Mouse (Mus musculus): ENCODE results near the gene P3h2. TPM values are rescaled to one million over a fixed set of nuclear protein-coding genes. Genes with fewer than 3 reads are reported as not detected.
A peak's percentile ranks its signal among the peaks of the same experiment; 100 is the strongest.

The P3h2 gene
- total and polyA plus RNA-seq, 2 experiments from 2014 or later: 0.83 to 1.4 TPM

GRCm38 (mm10) chr16:26088240-26088639 lies 17.3 kb downstream of the P3h2 start:
- TF ChIP-seq CTCF (IDR thresholded peaks at IDR 0.05; ENCODE audit: low read depth): no peak
- DNase-seq (ENCODE audit: low spot score) (no peak), ATAC-seq (no peak)
- peaks cover 7% of the 10 kb centered on the region; the same call in 1 of the 2 replicates for H3K9me3 ChIP-seq (ENCODE audit: low read length)
- no peaks in the 10 kb centered on the region for H3K4me1 ChIP-seq (ENCODE audit: insufficient read depth, low read length)
- no peaks in the 10 kb centered on the region for H3K27me3 ChIP-seq (ENCODE audit: insufficient read depth, low read length)
- 78% methylated on average over 1 of the region's 1 CpGs for whole genome bisulfite sequencing
- H3K9ac ChIP-seq (replicated peaks; ENCODE audit: low read length): no peak overlapping the region
- H3K4me2 ChIP-seq (ENCODE audit: low read depth, low read length): no peak overlapping the region
- H3K4me3 ChIP-seq (ENCODE audit: low read length): no peak overlapping the region
- no peaks in the 10 kb centered on the region for H3K36me3 ChIP-seq (ENCODE audit: insufficient read depth, low read length)
- H3K27ac ChIP-seq: no peak overlapping the region

GRCm38 (mm10) chr16:26086955-26087354 lies 18.6 kb downstream of the P3h2 start:
- Histone ChIP-seq H3K4me3 (ENCODE audit: low read length) (no peak overlapping the region), H3K36me3 (ENCODE audit: insufficient read depth, low read length) (no peaks in the 10 kb centered on the region), H3K27ac (no peak overlapping the region), H3K4me1 (ENCODE audit: insufficient read depth, low read length) (0 out of 2 replicates have a peak, but pooled peaks cover 5% of the 10 kb centered on the region), H3K9ac (replicated peaks; ENCODE audit: low read length) (no peak overlapping the region), H3K4me2 (ENCODE audit: low read depth, low read length) (no peak overlapping the region), H3K9me3 (ENCODE audit: low read length) (peaks cover 7% of the 10 kb centered on the region; the same call in 1 of the 2 replicates), H3K27me3 (ENCODE audit: insufficient read depth, low read length) (no peaks in the 10 kb centered on the region)
- TF ChIP-seq CTCF (IDR thresholded peaks at IDR 0.05; ENCODE audit: low read depth): no peak
- DNase-seq (ENCODE audit: low spot score): no peak
- no peak for ATAC-seq
- 98% methylated on average over 1 of the region's 1 CpGs for WGBS

DNA sequence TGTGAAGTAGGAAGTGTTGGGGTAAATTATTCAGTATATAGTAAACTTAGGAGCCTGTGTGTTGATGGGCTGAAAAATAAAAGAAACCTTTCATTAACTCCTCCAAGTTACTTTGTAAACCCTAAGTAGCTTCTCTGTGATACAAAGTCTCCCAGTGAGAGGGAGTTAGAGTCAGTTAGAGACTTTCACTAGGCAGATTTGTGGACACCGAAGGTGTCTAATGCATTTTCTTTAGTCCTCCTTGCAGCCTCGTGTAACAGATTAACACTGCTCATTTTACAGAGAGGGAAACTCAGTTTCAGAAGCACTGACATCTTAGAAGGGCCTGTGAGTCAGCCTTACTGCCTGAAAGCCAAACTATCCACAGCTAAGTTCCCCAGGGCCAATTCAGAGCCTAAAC lies 20.4 kb downstream of the P3h2 start:
- WGBS: 66% methylated on average over 2 of the region's 2 CpGs
- Histone ChIP-seq H3K36me3 (ENCODE audit: insufficient read depth, low read length) (no peaks in the 10 kb centered on the region), H3K4me1 (ENCODE audit: insufficient read depth, low read length) (0 out of 2 replicates have a peak, but pooled peaks cover 5% of the 10 kb centered on the region), H3K9me3 (ENCODE audit: low read length) (0 out of 2 replicates have a peak, but pooled peaks cover 2% of the 10 kb centered on the region), H3K27ac (no peak overlapping the region), H3K4me2 (ENCODE audit: low read depth, low read length) (no peak overlapping the region), H3K27me3 (ENCODE audit: insufficient read depth, low read length) (no peaks in the 10 kb centered on the region), H3K4me3 (ENCODE audit: low read length) (no peak overlapping the region), H3K9ac (replicated peaks; ENCODE audit: low read length) (no peak overlapping the region)
- no peak for TF ChIP-seq CTCF (IDR thresholded peaks at IDR 0.05; ENCODE audit: low read depth)
- DNase-seq (ENCODE audit: low spot score) (no peak), ATAC-seq (no peak)

- H3K27me3 ChIP-seq (ENCODE audit: insufficient read depth, low read length): no peaks in the 10 kb centered on the region
- no peak for ATAC-seq
- 63% methylated on average over 1 of the region's 1 CpGs for WGBS
- no peaks in the 10 kb centered on the region for H3K36me3 ChIP-seq (ENCODE audit: insufficient read depth, low read length)
- H3K27ac ChIP-seq: 0 out of 2 replicates have a peak overlapping the region, but pooled peaks have one; percentile 5
- no peak overlapping the region for H3K4me2 ChIP-seq (ENCODE audit: low read depth, low read length)
- TF ChIP-seq CTCF (IDR thresholded peaks at IDR 0.05; ENCODE audit: low read depth): no peak
- peak; percentile 9 for DNase-seq (ENCODE audit: low spot score)
- H3K4me1 ChIP-seq (ENCODE audit: insufficient read depth, low read length): 0 out of 2 replicates have a peak, but pooled peaks cover 5% of the 10 kb centered on the region
- no peaks in the 10 kb centered on the region for H3K9me3 ChIP-seq (ENCODE audit: low read length)
- no peak overlapping the region for H3K4me3 ChIP-seq (ENCODE audit: low read length)
- H3K9ac ChIP-seq (replicated peaks; ENCODE audit: low read length): no peak overlapping the region
Observed at GRCm38 (mm10) chr16:26082831-26083230, 22.8 kb downstream of the P3h2 start.

GRCm38 (mm10) chr16:26082391-26082790 lies 23.2 kb downstream of the P3h2 start:
- no peaks in the 10 kb centered on the region for H3K9me3 ChIP-seq (ENCODE audit: low read length)

DNA sequence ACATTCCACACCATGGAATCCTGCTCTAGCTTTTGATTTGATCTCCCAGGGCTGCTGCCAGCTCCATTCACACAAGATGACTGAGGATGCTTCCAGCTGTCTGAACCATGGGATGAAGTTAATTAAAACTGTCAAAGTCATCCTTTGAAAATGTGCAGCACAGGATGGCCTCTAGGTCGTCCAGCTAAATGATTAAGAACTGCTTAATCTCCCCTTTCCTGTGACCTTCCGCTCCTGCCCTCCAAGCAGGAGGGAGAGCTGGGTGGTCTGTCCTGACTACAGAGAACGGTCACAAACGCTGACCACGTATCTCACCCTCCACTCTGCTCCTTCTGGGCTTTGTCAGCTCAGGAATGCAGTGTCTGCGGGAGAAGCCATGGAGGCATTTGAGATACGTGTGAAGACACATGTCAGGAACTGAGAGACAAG lies 26.6 kb downstream of the P3h2 start:
- Histone ChIP-seq H3K4me1 (ENCODE audit: insufficient read depth, low read length) (0 out of 2 replicates have a peak, but pooled peaks cover 5% of the 10 kb centered on the region), H3K27me3 (ENCODE audit: insufficient read depth, low read length) (no peaks in the 10 kb centered on the region), H3K4me2 (ENCODE audit: low read depth, low read length) (no peak overlapping the region), H3K9me3 (ENCODE audit: low read length) (no peaks in the 10 kb centered on the region), H3K36me3 (ENCODE audit: insufficient read depth, low read length) (no peaks in the 10 kb centered on the region), H3K4me3 (ENCODE audit: low read length) (no peak overlapping the region), H3K27ac (no peak overlapping the region), H3K9ac (replicated peaks; ENCODE audit: low read length) (no peak overlapping the region)
- TF ChIP-seq CTCF (IDR thresholded peaks at IDR 0.05; ENCODE audit: low read depth): no peak
- ATAC-seq (peak; percentile 73; the same call in 1 of the 2 replicates), DNase-seq (ENCODE audit: low spot score) (peak; percentile 27)
- 14% methylated on average over 7 of the region's 7 CpGs for WGBS

More at GRCm38 (mm10) chr16:26082391-26082790, 23.2 kb downstream of the P3h2 start:
- DNase-seq (ENCODE audit: low spot score) (no peak), ATAC-seq (no peak)
- no peak for TF ChIP-seq CTCF (IDR thresholded peaks at IDR 0.05; ENCODE audit: low read depth)
- no peak overlapping the region for H3K4me3 ChIP-seq (ENCODE audit: low read length)
- no peak overlapping the region for H3K4me2 ChIP-seq (ENCODE audit: low read depth, low read length)
- no peaks in the 10 kb centered on the region for H3K27me3 ChIP-seq (ENCODE audit: insufficient read depth, low read length)
- H3K9ac ChIP-seq (replicated peaks; ENCODE audit: low read length): no peak overlapping the region
- H3K27ac ChIP-seq: 0 out of 2 replicates have a peak overlapping the region, but pooled peaks have one; percentile 5
- H3K4me1 ChIP-seq (ENCODE audit: insufficient read depth, low read length): 0 out of 2 replicates have a peak, but pooled peaks cover 5% of the 10 kb centered on the region
- H3K36me3 ChIP-seq (ENCODE audit: insufficient read depth, low read length): no peaks in the 10 kb centered on the region

DNA sequence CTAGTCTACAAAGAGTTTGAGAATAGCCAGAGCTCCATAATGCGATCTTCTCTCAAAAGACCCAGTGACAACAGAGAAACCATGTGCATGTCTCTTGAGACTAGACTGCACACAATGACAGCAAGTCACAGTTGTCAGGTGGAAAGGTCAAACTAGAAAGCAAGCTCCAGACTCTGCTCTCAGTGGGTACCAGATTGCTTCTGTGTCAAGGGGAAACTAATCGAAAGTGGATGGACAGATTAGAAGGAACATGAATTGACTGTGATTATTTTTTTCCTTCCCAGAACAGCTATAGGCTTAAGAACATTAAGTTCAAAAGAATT lies 27.5 kb downstream of the P3h2 start:
- Histone ChIP-seq H3K27ac (0 out of 2 replicates have a peak overlapping the region, but pooled peaks have one; percentile 5), H3K4me3 (ENCODE audit: low read length) (no peak overlapping the region), H3K27me3 (ENCODE audit: insufficient read depth, low read length) (no peaks in the 10 kb centered on the region), H3K9me3 (ENCODE audit: low read length) (no peaks in the 10 kb centered on the region), H3K4me1 (ENCODE audit: insufficient read depth, low read length) (0 out of 2 replicates have a peak, but pooled peaks cover 4% of the 10 kb centered on the region), H3K4me2 (ENCODE audit: low read depth, low read length) (no peak overlapping the region), H3K36me3 (ENCODE audit: insufficient read depth, low read length) (no peaks in the 10 kb centered on the region), H3K9ac (replicated peaks; ENCODE audit: low read length) (no peak overlapping the region)
- peak; percentile 23 for DNase-seq (ENCODE audit: low spot score)
- WGBS: 20% methylated on average over 2 of the region's 2 CpGs
- no peak for ATAC-seq
- no peak for TF ChIP-seq CTCF (IDR thresholded peaks at IDR 0.05; ENCODE audit: low read depth)

All from hindbrain, postnatal 0 days (tissue).